Mouse (Mus musculus) forebrain, embryonic 13.5 days (tissue): ENCODE measurements around the gene Il10. TPM values are rescaled to one million over a fixed set of nuclear protein-coding genes. Genes with fewer than 3 reads are reported as not detected.
"Not testable (repeated sequence)": the region's sequence is repeated elsewhere in the genome, so short reads cannot be mapped to it uniquely, and the experiment has no call there.

Source experiments
- ATAC-seq: fragments of 200-750 bp; cut with Nextera tagmentation; 2 replicates; pipeline ENCODE4 v1.8.0; 2017
- H3K27ac ChIP-seq: fragments of 300-500 bp; sonication (generic); 2 replicates; pipeline ENCODE4 v1.5.1; 2015; ENCODE audit warnings: inconsistent platforms, mild to moderate bottlenecking, moderate library complexity
- H3K27me3 ChIP-seq: fragments of 300-500 bp; sonication (generic); 2 replicates; pipeline ENCODE4 v1.6.1; 2015; ENCODE audit warnings: mild to moderate bottlenecking, inconsistent platforms
- H3K36me3 ChIP-seq: fragments of 300-500 bp; sonication (generic); 2 replicates; pipeline ENCODE4 v1.6.1; 2015; ENCODE audit warnings: mild to moderate bottlenecking, inconsistent platforms; ENCODE audit not compliant: poor library complexity, severe bottlenecking
- H3K4me1 ChIP-seq: fragments of 300-500 bp; sonication (generic); 2 replicates; pipeline ENCODE4 v1.6.1; 2015; ENCODE audit warnings: inconsistent platforms
- H3K4me2 ChIP-seq: fragments of 300-500 bp; sonication (generic); 2 replicates; pipeline ENCODE4 v1.6.1; 2015; ENCODE audit warnings: inconsistent platforms, mild to moderate bottlenecking, moderate library complexity
- H3K4me3 ChIP-seq: fragments of 300-500 bp; sonication (generic); 2 replicates; pipeline ENCODE4 v1.5.1; 2015; ENCODE audit warnings: mild to moderate bottlenecking, inconsistent platforms
- H3K9ac ChIP-seq: fragments of 300-500 bp; sonication (generic); 2 replicates; pipeline ENCODE4 v1.6.1; 2015; ENCODE audit warnings: mild to moderate bottlenecking, inconsistent platforms
- H3K9me3 ChIP-seq: fragments of 300-500 bp; sonication (generic); replicated peaks from 2 replicates; pipeline ENCODE4 v1.6.1; 2016; ENCODE audit warnings: inconsistent platforms
- WGBS: fragments of 180-500 bp; shearing (Covaris S2); methylation state at CpG from one replicate; pipeline ENCODE4 v1.1.7; 2015; 5-methylcytosine and 5-hydroxymethylcytosine counted together
- polyA plus RNA-seq: library from polyadenylated mRNA; unstranded; fragments of >200 nt; fragmentation: Nextera tagmentation; extraction: Ambion mirVana; gene quantifications from 2 replicates; pipeline ENCODE4 v1.2.1, GENCODE M21; 2015

Gene Il10
- polyA plus RNA-seq, 1 experiment from 2014 or later, result not detected

DNA sequence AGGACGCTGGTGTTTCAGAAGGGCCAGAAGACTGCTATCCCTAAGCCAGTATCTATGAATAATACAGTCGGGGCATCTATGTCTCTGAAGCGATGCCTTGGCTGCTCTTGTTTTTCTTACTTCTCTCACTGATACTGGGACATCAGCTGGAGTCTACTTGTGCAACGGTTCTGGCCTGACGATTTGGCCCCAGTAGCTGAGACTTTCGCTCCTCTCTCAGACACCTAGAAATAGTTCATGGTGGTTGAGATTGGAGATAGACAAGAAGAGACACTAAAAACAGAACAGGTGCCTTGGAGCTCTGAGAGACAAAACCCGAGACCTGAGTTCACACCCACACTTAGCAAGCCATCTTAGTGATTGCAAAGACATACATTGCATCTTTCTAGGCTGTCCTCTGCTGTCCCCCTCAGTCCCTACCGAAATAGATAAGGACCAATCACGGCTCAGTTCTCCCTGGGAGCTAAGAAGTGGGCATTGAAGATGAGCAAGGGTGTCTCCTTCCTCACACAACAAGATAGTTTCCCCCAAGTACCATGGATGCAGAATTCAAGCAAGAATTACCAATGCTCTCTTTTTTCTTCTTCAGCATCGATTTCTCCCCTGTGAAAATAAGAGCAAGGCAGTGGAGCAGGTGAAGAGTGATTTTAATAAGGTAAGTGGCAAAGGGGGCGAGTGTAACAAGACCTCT is 2.4 kb downstream of the Il10 start:
- 87% methylated on average over 11 of the region's 11 CpGs for WGBS
- Histone ChIP-seq H3K36me3 (no peaks in the 10 kb centered on the region), H3K27me3 (no peaks in the 10 kb centered on the region), H3K4me1 (no peaks in the 10 kb centered on the region), H3K9ac (no peak overlapping the region), H3K9me3 (no peaks in the 10 kb centered on the region), H3K27ac (no peak overlapping the region), H3K4me3 (no peak overlapping the region), H3K4me2 (no peak overlapping the region)
- no peak for ATAC-seq

DNA sequence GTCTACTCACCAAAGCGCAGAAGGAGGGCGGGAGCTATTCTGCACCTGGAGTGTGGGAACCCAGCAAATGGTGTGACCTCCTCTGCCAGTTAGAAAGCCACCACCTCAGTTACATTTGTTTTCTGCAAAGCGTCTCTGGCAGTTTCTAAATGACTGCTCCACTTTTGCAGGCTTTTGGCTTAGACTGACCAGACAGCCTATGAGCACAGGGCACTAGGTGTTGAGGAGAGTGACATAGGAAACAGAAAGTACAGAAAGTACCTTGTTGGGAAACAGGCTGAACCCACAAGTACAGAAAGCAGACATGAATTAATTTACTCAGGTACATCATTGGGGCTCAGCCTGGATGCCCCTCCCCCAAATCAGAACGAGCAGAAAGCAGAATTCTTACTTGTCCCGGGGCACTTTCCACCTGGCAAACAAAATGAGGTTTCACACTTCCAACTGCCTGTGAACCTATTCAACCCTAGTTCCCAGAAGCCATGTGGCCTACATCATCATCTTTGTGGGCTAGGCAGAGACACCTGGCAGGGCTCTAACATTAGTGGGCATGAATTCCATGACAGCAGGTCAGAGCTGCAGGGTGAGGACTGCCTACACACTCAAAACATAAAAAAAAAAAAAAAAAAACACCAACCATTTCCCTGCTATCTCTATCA is 3.1 kb downstream of the Il10 start:
- H3K4me2 ChIP-seq, result no peak overlapping the region
- no peak overlapping the region for H3K9ac ChIP-seq
- H3K27me3 ChIP-seq, result no peaks in the 10 kb centered on the region
- no peaks in the 10 kb centered on the region for H3K4me1 ChIP-seq
- H3K27ac ChIP-seq, result no peak overlapping the region
- no peak overlapping the region for H3K4me3 ChIP-seq
- no peak for ATAC-seq
- no peaks in the 10 kb centered on the region for H3K36me3 ChIP-seq
- no peaks in the 10 kb centered on the region for H3K9me3 ChIP-seq
- WGBS, result 75% methylated on average over 5 of the region's 5 CpGs

DNA sequence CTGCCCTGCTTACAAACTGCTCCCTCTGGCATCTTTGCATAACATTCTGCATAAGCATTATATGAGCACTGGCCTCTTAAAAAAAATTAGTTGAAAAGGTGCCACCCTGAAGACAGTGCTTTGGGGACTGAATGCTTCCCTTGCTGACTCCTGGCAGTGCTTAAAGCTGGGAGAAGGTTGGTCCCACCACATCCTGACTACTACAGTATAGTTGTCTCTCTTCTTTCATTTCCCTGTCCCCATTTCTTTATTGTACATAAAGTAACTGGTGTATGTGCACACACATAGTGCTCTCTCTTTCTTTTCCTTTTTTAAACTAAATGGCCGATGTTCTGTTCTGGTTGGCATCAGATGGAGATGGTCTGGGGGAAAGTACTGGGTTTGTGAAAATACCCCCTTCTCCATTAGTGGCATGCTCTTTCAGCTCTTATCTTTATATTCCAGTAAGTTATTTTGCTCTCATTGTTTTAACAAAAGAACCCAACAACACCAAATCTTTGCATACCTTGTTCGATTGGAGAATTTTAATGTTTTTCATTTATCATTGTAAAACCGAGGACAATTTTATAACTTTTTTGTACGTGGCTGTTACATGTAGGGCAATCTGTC is 3.7 kb downstream of the Il10 start:
- not testable (repeated sequence) for ATAC-seq, H3K27ac ChIP-seq, H3K4me3 ChIP-seq, H3K4me2 ChIP-seq, H3K9me3 ChIP-seq, H3K9ac ChIP-seq, H3K27me3 ChIP-seq, H3K4me1 ChIP-seq, H3K36me3 ChIP-seq
- 92% methylated on average over 4 of the region's 4 CpGs for WGBS

DNA sequence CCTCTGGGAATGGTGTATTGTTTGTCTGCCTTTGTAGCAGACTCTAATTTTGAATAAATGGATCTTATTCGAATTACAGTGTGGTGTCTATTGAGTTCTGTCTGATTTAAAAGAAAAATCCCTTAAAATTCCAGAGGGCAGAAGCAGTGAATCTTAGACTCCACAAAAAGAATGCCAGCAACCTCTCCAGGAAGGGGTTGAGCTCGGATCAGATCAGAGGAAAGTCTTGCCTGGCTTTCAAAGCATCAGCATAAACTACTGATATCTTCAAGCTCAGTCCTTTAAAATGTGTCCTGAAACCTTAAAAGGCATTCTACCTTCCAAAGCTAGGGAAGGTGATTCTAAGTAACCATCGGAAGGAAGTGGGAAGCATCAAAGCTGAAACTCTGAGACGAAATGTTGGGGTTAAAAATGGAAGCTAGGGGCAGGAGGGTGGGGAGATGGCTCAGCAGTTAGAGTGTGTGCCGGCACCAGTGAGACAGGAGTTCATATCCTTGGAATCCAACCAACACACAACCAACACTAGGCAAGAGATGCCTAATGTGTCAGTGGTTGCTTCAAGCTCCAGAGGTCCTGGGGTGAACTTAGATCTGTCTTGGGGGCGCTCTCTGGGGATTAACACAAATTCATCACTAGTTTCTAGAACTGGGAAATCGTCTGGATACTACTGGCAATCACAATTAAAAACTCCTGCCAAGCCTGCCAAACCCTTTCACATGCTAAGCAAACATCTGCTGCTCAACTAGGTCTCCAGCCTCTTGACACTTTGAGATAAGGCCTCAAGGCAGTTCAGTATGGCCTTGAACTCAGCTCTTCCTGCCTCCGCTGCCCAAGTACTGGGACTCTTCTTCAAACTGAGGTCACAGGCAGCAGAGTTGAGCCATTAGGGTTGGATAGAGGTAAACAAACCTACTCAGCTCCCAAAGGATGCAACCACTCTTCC is 5.5 kb downstream of the Il10 start:
- Histone ChIP-seq H3K9ac (no peak overlapping the region), H3K27ac (no peak overlapping the region), H3K4me1 (no peaks in the 10 kb centered on the region), H3K9me3 (no peaks in the 10 kb centered on the region), H3K27me3 (no peaks in the 10 kb centered on the region), H3K4me2 (no peak overlapping the region), H3K36me3 (no peaks in the 10 kb centered on the region), H3K4me3 (no peak overlapping the region)
- 80% methylated on average over 8 of the region's 8 CpGs for WGBS
- ATAC-seq, result no peak

DNA sequence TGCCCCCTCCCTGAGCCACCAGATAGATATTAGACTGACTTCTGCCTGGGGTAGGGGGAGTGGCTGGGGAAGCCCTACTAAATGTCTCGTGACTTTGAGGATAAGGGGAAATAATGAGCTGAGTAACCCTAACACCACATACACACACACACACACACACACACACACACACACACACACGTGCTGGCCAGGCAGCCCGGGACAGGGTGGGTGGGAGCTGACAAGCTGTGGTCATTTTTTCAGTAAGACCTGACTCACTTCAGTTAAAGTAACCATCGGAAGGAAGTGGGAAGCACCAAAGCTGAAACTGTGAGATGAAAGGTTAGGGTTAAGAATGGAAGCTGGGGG is 6.2 kb downstream of the Il10 start:
- H3K9me3 ChIP-seq, result no peaks in the 10 kb centered on the region
- no peak overlapping the region for H3K27ac ChIP-seq
- H3K9ac ChIP-seq, result no peak overlapping the region
- no peak for ATAC-seq
- H3K27me3 ChIP-seq, result no peaks in the 10 kb centered on the region
- H3K4me1 ChIP-seq, result no peaks in the 10 kb centered on the region
- no peak overlapping the region for H3K4me3 ChIP-seq
- no peak overlapping the region for H3K4me2 ChIP-seq
- WGBS, result 77% methylated on average over 4 of the region's 4 CpGs
- no peaks in the 10 kb centered on the region for H3K36me3 ChIP-seq

DNA sequence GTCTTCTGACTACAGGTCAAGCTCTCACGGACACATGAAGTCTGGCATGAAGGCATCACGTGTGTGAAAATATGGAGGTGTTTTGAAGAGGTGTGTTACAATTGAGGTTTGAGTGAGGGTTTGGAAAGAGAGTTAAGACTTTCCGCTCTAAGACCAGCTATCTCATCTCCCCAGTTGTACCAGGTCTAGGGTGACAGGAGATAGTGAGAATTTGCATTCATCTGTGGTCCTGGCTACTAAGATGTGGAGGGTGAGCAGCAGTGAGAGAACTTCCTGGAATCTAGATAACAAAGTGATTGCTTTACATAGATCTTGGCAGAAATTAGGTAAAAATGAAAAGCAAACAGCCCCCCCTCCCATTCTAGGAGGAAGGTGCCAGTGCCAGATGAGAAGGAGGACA is 9.6 kb downstream of the Il10 start:
- WGBS, result 85% methylated on average over 3 of the region's 3 CpGs
- ATAC-seq, result no peak
- no peak overlapping the region for H3K4me3 ChIP-seq
- H3K4me2 ChIP-seq, result no peak overlapping the region
- H3K9me3 ChIP-seq, result no peaks in the 10 kb centered on the region
- no peaks in the 10 kb centered on the region for H3K27me3 ChIP-seq
- no peaks in the 10 kb centered on the region for H3K4me1 ChIP-seq
- H3K9ac ChIP-seq, result no peak overlapping the region
- no peak overlapping the region for H3K27ac ChIP-seq
- H3K36me3 ChIP-seq, result no peaks in the 10 kb centered on the region

DNA sequence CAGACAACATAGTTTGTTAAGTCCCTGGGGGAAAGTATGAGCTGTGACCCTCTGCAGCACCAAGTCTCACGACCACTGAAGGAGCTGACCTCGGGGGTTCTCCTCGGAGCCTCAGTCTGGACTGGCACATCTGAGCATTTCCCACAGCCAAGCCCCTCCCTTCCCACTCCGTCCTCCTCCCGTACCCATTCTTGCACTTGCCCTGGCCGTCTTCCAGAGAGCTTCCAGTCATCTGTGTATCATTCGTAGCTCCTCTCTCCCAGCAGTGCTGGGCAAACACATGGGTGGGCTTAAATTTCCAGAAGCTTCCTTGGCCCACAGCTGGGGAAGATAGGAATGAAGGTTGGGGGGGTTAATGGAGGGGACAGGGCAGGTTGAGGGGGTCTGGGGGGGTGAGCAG is 10.6 kb downstream of the Il10 start:
- no peak; the same call in 1 of the 2 replicates for ATAC-seq
- Histone ChIP-seq H3K27ac (no peak overlapping the region), H3K9ac (no peak overlapping the region), H3K27me3 (no peaks in the 10 kb centered on the region), H3K4me1 (no peaks in the 10 kb centered on the region), H3K36me3 (no peaks in the 10 kb centered on the region), H3K9me3 (no peaks in the 10 kb centered on the region), H3K4me3 (no peak overlapping the region), H3K4me2 (no peak overlapping the region)
- 52% methylated on average over 7 of the region's 7 CpGs for WGBS

DNA sequence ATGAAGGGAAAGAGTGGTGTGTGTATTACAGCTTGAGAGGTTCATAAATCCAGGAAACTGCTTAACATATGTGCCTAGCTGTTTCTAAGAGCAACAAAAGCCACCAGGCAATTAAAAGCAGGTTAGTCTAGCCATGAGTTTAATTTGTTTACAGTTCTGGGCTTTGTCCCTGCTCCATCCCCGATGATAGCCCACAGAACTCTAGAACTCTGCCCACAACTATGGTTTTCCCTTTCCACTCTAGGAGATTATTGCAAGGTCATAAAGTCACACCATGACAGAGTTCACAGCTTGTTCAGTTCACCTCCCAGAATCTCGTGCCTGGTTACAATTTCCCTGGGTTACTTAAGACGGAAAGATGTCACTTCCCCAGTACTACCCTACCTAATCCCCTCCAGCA is 11.6 kb downstream of the Il10 start:
- H3K9ac ChIP-seq, result no peak overlapping the region
- 60% methylated on average over 3 of the region's 3 CpGs for WGBS
- no peaks in the 10 kb centered on the region for H3K9me3 ChIP-seq
- H3K4me2 ChIP-seq, result no peak overlapping the region
- H3K27me3 ChIP-seq, result no peaks in the 10 kb centered on the region
- no peaks in the 10 kb centered on the region for H3K4me1 ChIP-seq
- H3K36me3 ChIP-seq, result no peaks in the 10 kb centered on the region
- no peak overlapping the region for H3K4me3 ChIP-seq
- no peak for ATAC-seq
- H3K27ac ChIP-seq, result no peak overlapping the region

DNA sequence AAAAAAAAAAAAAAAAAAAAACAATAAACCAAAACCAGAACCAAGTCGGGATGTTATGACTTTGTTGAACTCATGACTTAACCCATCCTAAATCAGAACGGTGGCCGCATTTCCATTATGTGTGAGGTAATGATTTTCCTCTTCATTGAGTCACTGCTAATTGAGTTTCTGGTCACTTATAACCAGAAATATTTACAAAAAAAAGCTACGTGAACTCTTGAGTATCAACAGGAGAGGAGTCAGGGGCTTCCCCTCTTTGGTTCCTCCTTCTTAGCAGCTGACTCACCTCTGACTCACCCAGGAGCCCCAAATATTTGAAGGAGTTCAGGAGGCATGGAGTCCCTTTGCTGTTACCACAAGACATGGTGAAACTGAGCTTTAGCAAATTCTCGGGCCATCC is 18.4 kb downstream of the Il10 start:
- H3K36me3 ChIP-seq, result no peaks in the 10 kb centered on the region
- no peak overlapping the region for H3K9ac ChIP-seq
- ATAC-seq, result no peak
- no peak overlapping the region for H3K4me2 ChIP-seq
- no peaks in the 10 kb centered on the region for H3K9me3 ChIP-seq
- WGBS, result 95% methylated on average over 5 of the region's 5 CpGs
- H3K27ac ChIP-seq, result no peak overlapping the region
- no peaks in the 10 kb centered on the region for H3K27me3 ChIP-seq
- H3K4me1 ChIP-seq, result no peaks in the 10 kb centered on the region
- no peak overlapping the region for H3K4me3 ChIP-seq

DNA sequence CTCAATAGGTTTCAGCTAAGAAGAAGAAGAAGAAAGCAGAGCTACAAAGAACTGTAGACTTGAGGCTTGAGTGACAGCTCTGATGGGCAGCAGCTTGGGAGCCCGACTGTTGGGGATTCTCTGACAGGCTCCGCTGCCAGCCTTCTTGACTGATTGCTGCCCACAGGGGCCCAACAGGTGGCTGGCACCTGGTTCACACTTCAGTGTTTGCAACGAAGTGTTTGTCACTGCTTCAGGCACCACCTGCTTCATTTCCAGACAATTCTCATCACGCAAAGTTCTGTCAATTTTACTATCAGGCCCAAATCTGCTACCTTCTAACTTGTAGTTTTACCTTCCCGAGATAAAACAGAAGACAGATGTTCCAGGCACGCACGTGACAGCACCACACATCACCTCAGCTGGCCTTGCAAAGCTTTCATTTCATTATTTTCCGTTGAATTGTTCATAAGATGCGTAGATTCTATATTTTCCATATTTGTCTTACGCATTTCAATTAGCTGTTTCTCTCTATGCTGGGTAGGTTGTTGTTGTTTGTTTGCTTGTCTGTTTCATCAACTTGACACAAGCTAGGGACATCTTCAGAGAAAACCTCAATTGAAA is 18.9 kb downstream of the Il10 start:
- Histone ChIP-seq H3K9ac (no peak overlapping the region), H3K4me1 (no peaks in the 10 kb centered on the region), H3K4me3 (no peak overlapping the region), H3K27ac (no peak overlapping the region), H3K27me3 (no peaks in the 10 kb centered on the region), H3K4me2 (no peak overlapping the region), H3K36me3 (no peaks in the 10 kb centered on the region), H3K9me3 (no peaks in the 10 kb centered on the region)
- WGBS, result 93% methylated on average over 10 of the region's 10 CpGs
- no peak for ATAC-seq

DNA sequence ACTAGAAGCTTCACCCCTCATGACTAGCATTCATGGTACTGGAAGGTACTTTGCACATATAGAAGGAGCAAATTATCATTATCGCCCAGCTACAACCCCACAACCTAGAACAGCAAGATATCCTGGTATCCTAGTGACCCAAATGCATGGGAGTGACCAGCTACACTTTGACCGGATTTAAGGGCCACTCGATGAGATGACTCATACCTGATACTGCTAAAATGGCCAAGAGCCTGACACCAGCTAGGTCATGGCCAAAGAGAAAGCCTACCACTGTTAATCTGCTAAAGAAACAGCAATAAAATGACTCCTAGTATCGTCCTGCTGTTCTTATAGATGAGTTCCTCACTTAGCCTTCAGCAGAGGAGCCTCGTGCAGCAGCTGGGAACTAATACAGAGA is 19.8 kb downstream of the Il10 start:
- H3K27me3 ChIP-seq, result no peaks in the 10 kb centered on the region
- H3K4me1 ChIP-seq, result no peaks in the 10 kb centered on the region
- H3K36me3 ChIP-seq, result no peaks in the 10 kb centered on the region
- ATAC-seq, result no peak
- H3K9me3 ChIP-seq, result no peaks in the 10 kb centered on the region
- no peak overlapping the region for H3K4me3 ChIP-seq
- H3K27ac ChIP-seq, result no peak overlapping the region
- H3K4me2 ChIP-seq, result no peak overlapping the region
- 87% methylated on average over 5 of the region's 5 CpGs for WGBS
- H3K9ac ChIP-seq, result no peak overlapping the region

DNA sequence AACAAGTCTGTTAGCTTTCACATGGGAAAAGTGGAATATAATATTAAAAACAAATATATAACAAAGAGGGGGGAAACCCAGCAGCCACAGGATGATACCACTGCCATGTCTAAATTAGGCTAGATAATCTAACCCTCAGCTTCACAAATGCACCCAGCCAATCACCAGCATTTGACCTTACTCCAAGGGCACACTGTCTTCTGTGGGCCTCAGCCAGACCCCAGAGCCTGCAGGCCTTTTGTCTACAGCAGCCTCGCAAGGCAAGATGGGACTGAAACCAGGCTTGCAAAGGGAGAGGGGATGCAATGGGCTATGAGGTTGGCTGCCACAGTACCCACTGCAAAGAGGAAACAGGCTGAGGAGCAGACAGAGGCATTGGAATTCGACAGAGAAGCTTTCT is 22.6 kb downstream of the Il10 start:
- WGBS, result 73% methylated on average over 2 of the region's 2 CpGs
- H3K4me3 ChIP-seq, result no peak overlapping the region

More for the DNA sequence above, 22.6 kb downstream of the Il10 start:
- Histone ChIP-seq H3K27ac (no peak overlapping the region), H3K36me3 (no peaks in the 10 kb centered on the region), H3K4me1 (no peaks in the 10 kb centered on the region), H3K9ac (no peak overlapping the region), H3K4me2 (no peak overlapping the region), H3K9me3 (no peaks in the 10 kb centered on the region), H3K27me3 (no peaks in the 10 kb centered on the region)
- no peak for ATAC-seq
